Mouse (Mus musculus): ENCODE measurements around the gene Pde4a. TPM values are rescaled to one million over a fixed set of nuclear protein-coding genes. Genes with fewer than 3 reads are reported as not detected.

Pde4a gene
- polyA plus RNA-seq, 1 experiment = 13.8 TPM

DNA sequence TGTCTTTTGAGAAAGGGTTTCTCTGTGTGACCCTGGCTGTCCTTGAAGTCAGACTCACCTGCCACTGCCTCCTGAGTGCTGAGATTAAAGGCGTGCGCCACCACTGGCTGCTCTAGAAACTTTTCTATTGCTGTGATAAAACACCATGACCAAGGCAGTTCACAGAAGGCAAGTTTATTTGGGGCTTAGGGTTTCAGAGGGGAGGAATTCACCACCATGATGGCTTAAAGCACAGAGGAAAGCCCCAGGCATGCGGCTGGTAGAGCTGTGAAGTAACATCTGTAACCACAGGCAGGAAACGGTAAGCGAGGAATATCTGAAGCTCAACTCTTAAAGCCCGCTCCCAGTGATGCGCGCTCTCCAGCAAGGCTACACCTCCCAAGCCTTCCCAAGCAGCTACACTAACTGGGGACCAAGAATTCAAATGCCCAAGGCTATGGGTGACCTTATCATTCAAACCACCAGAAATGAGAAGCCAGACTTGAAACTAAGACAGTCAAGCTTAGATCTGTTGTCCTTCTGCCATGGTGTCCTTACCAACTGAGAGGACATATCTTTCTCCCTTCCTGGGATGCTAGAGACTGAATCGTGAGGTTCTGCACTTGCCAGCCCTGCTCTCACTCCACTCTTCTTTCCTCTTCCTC lies 32.3 kb upstream of the Pde4a start:
- WGBS = 70% methylated on average over 9 of the region's 9 CpGs
- Histone ChIP-seq H3K4me1 (ENCODE audit: control insufficient read depth, insufficient read depth, low read length) (peaks cover 25% of the 10 kb centered on the region), H3K4me3 (replicated peaks; ENCODE audit: extremely low read depth, low read depth, low read length) (no peak overlapping the region)
- TF ChIP-seq POLR2A (IDR thresholded peaks at IDR 0.05; ENCODE audit: borderline replicate concordance, extremely low read depth, low read depth, low read length) (no peak), CTCF (IDR thresholded peaks at IDR 0.05; ENCODE audit: insufficient read depth, low read length) (no peak)
- DNase-seq = no peak

DNA sequence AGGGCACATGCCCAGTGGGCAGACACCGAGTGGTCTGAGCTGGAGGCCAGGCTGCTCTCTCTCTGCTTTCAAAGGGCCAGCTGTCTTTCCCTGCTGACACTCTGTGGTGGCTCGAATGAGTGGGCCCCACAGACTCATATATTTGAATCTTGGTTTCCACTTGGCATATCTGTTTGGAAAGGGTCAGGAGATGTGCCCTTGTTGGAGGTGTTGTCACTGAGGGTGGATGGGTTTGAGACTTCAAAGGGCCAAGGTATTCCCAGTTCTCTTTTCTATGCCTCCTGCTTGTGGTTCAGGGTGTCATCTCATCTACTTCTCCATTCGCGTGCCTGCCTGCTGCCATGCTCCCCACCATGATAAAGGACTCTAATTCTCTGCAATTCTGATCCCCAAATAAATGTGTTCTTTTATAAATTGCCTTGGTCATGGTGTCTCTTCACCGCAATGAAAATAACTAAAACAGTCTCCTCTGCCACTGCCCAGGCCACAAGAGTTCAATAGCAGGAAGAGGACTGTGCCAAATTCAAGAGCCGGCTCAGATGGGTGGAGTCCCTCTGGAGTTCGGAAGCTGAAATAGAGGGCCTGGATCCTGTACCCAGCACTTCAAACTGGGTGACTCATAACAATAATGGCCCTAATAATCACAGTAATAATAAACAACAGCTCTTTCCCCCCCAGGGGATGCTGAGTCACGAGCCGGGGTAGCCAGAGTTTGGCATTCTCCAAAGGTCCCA lies 30.8 kb upstream of the Pde4a start:
- no peak overlapping the region for H3K4me3 ChIP-seq (replicated peaks; ENCODE audit: extremely low read depth, low read depth, low read length)
- peak; percentile 34 for DNase-seq

DNA sequence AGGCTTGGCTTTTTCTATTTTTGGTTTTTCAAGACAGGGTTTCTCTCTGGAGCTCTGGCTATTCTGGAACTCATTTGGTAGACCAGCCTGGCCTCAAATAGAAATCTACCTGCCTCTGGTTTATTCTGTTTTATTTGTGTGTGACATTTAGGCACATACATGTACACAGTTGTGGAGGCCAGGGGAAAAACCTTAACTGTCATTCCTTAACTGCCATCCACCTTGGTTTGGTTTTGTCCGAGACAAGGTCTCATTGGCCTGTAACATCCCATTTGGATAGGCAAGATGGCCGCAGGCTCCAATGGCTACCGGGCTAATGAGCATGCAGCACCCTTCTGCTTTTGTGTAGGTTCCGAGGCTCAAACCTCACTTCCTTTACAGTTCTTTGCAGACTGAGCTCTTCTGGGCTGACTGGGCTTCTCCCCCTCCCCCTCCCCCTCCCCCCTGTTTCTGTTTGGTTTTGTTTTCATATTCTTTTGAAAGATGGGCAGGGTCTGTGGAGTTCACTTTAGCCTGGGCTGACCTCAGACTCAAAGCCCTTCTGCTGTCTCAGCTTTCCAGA lies 30.1 kb upstream of the Pde4a start:
- TF ChIP-seq POLR2A (IDR thresholded peaks at IDR 0.05; ENCODE audit: borderline replicate concordance, extremely low read depth, low read depth, low read length) = no peak
- TF ChIP-seq CTCF (IDR thresholded peaks at IDR 0.05; ENCODE audit: insufficient read depth, low read length) = no peak
- H3K4me1 ChIP-seq (ENCODE audit: control insufficient read depth, insufficient read depth, low read length) = peaks cover 24% of the 10 kb centered on the region
- WGBS = 62% methylated on average over 4 of the region's 4 CpGs
- H3K4me3 ChIP-seq (replicated peaks; ENCODE audit: extremely low read depth, low read depth, low read length) = no peak overlapping the region
- DNase-seq = no peak

More for the DNA sequence above, 30.8 kb upstream of the Pde4a start:
- 25% methylated on average over 9 of the region's 9 CpGs for WGBS
- peaks cover 25% of the 10 kb centered on the region for H3K4me1 ChIP-seq (ENCODE audit: control insufficient read depth, insufficient read depth, low read length)
- TF ChIP-seq CTCF (IDR thresholded peaks at IDR 0.05; ENCODE audit: insufficient read depth, low read length) (no peak), POLR2A (IDR thresholded peaks at IDR 0.05; ENCODE audit: borderline replicate concordance, extremely low read depth, low read depth, low read length) (0 out of 2 replicates have a peak, but pooled peaks have one; percentile 17)

DNA sequence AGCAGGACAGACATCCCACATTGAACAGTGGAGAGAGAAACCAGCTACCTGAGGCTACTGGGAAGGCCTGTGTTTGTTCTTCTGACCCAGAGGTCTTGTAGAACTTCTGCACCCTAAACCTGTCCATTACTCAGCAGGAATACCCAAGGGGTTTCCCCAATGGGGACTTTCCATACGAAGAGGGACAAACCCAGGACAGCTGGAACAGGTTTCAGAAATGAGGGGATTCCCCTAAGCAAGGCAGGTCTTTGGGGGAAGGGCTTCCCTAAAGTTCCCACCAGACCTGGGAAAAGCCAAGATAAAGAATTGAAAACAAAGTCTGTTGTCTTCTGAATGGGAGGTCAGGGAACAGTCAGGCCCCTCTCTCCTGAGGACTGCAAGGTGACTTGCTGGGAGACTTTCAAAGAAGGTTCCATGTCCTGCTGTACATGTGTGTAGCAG lies 29.6 kb upstream of the Pde4a start:
- TF ChIP-seq POLR2A (IDR thresholded peaks at IDR 0.05; ENCODE audit: borderline replicate concordance, extremely low read depth, low read depth, low read length) = no peak
- TF ChIP-seq CTCF (IDR thresholded peaks at IDR 0.05; ENCODE audit: insufficient read depth, low read length) = no peak
- H3K4me3 ChIP-seq (replicated peaks; ENCODE audit: extremely low read depth, low read depth, low read length) = no peak overlapping the region
- 22% methylated on average over 1 of the region's 1 CpGs for WGBS
- no peak for DNase-seq
- H3K4me1 ChIP-seq (ENCODE audit: control insufficient read depth, insufficient read depth, low read length) = peaks cover 23% of the 10 kb centered on the region

DNA sequence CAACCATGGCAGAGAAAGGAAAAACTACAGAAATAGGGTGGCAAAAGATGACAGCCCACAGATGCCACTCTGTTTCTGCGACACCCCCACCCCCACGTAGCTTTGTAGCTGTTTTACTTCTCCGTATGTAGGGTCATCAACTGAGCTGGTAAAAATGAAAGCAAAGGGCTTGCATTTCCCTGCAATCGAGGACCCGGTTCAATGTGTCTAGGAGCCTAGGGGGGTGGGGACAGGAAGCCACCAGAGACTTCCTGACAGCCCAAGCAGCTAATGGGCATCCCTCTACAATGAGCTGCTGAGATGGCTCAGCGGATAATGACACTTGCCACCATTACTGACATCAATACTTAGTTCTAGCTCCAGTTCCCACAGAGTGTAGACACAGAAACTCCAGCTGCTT lies 29.1 kb upstream of the Pde4a start:
- Histone ChIP-seq H3K4me3 (replicated peaks; ENCODE audit: extremely low read depth, low read depth, low read length) (no peak overlapping the region), H3K4me1 (ENCODE audit: control insufficient read depth, insufficient read depth, low read length) (peaks cover 23% of the 10 kb centered on the region)
- no peak for DNase-seq
- TF ChIP-seq POLR2A (IDR thresholded peaks at IDR 0.05; ENCODE audit: borderline replicate concordance, extremely low read depth, low read depth, low read length) (no peak), CTCF (IDR thresholded peaks at IDR 0.05; ENCODE audit: insufficient read depth, low read length) (no peak)
- WGBS = 47% methylated on average over 6 of the region's 6 CpGs

DNA sequence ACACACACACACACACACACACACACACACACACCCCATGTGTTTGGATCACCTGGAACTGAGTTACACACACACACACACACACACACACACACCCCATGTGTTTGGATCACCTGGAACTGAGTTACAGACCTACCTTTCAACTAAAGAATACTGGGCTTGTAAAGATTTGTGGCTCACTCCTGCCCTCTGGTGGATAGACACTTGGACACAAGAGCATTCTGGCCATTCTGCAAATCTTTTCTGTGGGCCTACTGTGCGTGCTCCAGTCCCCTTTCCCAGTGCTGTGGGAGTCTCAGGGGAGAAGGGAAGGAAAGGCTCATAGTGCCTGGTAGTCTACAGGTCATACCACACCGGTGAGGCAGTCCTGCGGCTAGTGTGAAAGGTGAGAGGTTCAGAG lies 28.3 kb upstream of the Pde4a start:
- DNase-seq = peak; percentile 58
- WGBS = 50% methylated on average over 3 of the region's 3 CpGs
- peaks cover 23% of the 10 kb centered on the region for H3K4me1 ChIP-seq (ENCODE audit: control insufficient read depth, insufficient read depth, low read length)
- no peak for TF ChIP-seq POLR2A (IDR thresholded peaks at IDR 0.05; ENCODE audit: borderline replicate concordance, extremely low read depth, low read depth, low read length)
- TF ChIP-seq CTCF (IDR thresholded peaks at IDR 0.05; ENCODE audit: insufficient read depth, low read length) = peak; percentile 49
- H3K4me3 ChIP-seq (replicated peaks; ENCODE audit: extremely low read depth, low read depth, low read length) = no peak overlapping the region

DNA sequence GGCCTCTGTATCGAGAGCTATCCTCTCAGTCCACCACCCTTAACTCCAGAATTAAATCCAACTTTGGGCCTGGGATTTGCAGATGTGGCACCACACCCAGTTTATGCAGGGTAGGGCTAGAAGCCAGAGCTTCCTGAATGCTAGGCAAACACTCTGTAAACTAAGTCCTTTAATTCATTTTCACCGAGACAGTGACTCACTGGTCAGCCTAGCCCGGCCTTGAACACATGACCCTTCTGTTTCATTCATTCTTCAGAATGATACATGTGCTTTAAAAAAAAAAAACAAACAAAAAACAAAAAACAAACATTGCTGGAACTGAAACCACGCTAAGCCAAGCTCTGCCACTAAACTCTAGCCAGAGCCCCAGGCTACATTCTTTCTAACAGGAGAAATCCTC lies 27.1 kb upstream of the Pde4a start:
- peaks cover 23% of the 10 kb centered on the region for H3K4me1 ChIP-seq (ENCODE audit: control insufficient read depth, insufficient read depth, low read length)
- TF ChIP-seq POLR2A (IDR thresholded peaks at IDR 0.05; ENCODE audit: borderline replicate concordance, extremely low read depth, low read depth, low read length) (no peak), CTCF (IDR thresholded peaks at IDR 0.05; ENCODE audit: insufficient read depth, low read length) (no peak)
- H3K4me3 ChIP-seq (replicated peaks; ENCODE audit: extremely low read depth, low read depth, low read length) = no peak overlapping the region
- no peak for DNase-seq
- 52% methylated on average over 4 of the region's 4 CpGs for WGBS

DNA sequence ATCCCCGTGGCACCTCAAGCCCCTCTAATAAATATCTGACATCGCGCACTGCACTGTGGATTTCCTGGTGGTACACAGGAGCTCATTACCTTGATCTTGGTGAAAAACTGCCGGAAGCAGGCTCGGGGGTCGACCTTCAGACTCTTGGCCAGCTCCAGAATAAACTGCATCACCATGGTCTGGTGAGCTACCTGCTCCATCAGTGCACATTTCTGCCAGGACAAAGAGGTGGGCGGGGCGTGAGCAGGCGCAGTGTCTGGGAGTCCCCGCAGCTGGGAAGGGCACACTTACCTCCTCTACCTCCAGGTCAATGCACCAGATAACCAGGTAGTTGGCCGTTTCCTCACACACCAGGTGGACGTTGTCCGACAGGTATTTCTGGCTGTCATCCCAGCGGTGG lies 23.6 kb upstream of the Pde4a start:
- 92% methylated on average over 14 of the region's 14 CpGs for WGBS
- H3K4me1 ChIP-seq (ENCODE audit: control insufficient read depth, insufficient read depth, low read length) = peaks cover 3% of the 10 kb centered on the region
- no peak for TF ChIP-seq POLR2A (IDR thresholded peaks at IDR 0.05; ENCODE audit: borderline replicate concordance, extremely low read depth, low read depth, low read length)
- no peak for TF ChIP-seq CTCF (IDR thresholded peaks at IDR 0.05; ENCODE audit: insufficient read depth, low read length)

DNA sequence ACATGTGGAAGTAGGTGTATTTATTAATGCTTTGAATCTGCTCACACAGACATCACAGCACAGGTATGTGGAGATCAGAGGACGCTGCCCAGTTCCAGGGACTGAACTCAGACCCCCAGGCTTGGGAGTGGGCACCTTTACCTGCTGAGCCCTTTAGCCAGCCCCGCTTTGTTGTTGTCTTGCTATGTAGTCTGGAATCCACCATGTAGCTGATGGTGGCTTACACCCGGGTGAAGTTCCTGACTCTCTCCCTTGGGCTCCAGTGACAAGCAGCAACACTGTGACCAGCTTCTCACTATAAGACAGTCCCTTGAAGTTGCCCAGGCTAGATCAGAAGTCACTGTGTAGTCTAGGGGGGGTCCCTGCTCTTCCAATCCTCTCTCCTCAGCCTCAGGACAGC lies 21.2 kb upstream of the Pde4a start:
- Histone ChIP-seq H3K4me1 (ENCODE audit: control insufficient read depth, insufficient read depth, low read length) (peaks cover 21% of the 10 kb centered on the region), H3K4me3 (replicated peaks; ENCODE audit: extremely low read depth, low read depth, low read length) (no peak overlapping the region)
- 96% methylated on average over 3 of the region's 3 CpGs for WGBS
- TF ChIP-seq POLR2A (IDR thresholded peaks at IDR 0.05; ENCODE audit: borderline replicate concordance, extremely low read depth, low read depth, low read length) (no peak), CTCF (IDR thresholded peaks at IDR 0.05; ENCODE audit: insufficient read depth, low read length) (no peak)
- no peak for DNase-seq

More for the DNA sequence above, 23.6 kb upstream of the Pde4a start:
- DNase-seq = no peak
- H3K4me3 ChIP-seq (replicated peaks; ENCODE audit: extremely low read depth, low read depth, low read length) = no peak overlapping the region

Data from lung, adult 2 months (tissue).